Mouse (Mus musculus): Measurements from ENCODE around the gene Wt1.
A peak's percentile ranks its signal among the peaks of the same experiment; 100 is the strongest.

Gene Wt1

DNA sequence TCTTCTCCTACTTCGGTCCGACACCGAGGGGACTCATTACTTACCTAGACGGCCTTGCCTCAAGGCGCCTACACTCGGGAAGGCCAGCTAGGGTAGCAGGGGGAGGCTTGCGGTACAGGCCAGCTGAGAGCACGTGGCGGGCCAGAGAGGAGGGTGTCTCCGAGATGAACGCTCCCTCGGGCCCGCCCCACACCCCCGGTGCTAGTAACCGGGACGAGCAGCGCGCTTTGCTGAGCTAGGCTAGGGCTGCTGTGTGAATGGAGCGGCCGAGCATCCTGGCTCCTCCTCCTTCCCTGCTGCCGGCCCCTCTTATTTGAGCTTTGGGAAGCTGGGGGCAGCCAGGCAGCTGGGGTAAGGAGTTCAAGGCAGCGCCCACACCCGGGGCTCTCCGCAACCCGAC is at the start of gene Wt1:
TSS of gene Wt1 (plus strand) at position 251 of the 400 bp plus-strand sequence.
- DNase-seq (ENCODE audit: low spot score): peak; percentile 67

DNA sequence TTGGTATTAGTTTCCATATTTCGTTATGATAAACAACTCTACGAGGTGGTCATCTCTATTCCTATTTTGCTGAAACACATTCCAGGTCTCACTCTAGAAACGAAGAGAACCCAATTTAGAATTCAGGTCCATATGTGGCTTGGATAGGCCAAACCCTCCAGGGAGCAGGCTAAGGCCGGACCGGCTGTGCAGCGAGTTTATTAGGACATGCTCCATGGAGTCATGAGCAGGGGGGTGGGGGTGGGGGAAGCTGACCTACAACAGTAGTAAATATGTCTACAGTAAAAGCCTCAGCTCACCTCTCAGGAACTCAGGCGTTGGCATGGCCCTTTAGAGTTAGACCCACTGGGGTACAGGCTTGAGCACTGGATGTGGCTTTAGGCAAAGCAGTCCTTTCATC is 49.2 kb upstream of the Wt1 start:
- no peak for DNase-seq (ENCODE audit: low spot score)

DNA sequence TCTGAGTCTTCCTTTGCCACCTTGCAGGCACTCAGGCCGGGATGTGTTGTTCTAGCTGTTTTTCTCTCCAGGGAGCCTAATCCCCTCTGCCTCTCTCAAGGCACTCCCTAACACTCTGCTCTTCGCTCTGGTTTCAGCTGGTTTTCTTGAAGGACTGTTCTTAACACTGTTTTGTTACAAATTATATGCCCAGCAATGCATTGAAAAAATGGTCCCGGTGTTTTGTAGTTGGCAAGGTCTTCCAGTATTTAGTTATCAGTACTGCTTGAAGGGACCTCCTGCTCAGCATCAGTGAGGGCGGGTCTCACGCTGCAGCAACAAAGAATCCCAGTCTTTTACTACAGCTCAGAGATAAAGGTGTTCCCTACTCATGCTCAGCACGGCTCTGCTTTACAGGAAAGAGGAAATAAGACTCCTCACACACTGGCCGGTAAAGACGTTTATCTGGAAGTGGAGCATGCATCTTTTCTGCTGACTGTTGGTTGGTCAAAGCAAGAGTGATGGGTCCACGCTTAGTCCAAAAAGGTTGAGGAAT is 44.0 kb upstream of the Wt1 start:
- DNase-seq (ENCODE audit: low spot score): no peak

DNA sequence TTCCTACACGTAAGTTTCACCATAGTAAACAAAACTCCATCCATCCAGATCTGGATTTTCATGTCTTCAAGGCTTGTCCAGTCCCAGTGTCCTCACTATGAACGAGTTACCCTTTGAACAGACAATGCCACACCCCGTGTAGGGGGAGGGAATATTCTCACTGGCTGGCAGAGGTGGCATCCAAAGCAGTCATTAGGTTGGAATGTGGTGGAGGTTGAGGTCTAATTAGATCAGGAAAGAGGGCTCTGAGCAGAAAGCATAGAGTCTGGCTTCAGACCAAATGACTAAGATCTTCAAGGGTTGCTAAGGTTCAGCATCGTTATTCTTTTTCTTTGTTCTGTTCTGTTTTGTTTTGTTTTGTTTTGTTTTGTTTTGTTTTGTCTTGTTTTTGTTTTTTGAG is 42.3 kb upstream of the Wt1 start:
- no peak for DNase-seq (ENCODE audit: low spot score)

DNA sequence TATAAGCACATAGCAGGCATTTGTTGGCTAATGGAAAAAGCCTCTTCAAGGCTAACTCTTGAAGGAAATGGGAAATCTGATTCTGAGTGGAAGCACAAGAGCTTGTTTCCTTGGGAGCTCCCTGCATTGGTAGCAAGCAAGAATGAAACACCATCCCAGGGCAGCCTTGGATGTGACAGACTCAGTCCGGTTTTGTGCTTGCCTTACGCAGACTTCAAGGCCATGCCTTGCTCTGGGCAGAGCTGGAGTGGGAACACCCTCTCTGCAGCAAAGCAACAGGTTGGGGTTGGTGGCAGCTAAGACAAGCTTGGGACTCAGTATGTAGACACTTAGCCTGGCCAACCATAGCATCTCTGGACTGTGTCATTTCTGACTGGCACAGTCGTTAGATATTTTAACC is 40.2 kb upstream of the Wt1 start:
- no peak for DNase-seq (ENCODE audit: low spot score)

DNA sequence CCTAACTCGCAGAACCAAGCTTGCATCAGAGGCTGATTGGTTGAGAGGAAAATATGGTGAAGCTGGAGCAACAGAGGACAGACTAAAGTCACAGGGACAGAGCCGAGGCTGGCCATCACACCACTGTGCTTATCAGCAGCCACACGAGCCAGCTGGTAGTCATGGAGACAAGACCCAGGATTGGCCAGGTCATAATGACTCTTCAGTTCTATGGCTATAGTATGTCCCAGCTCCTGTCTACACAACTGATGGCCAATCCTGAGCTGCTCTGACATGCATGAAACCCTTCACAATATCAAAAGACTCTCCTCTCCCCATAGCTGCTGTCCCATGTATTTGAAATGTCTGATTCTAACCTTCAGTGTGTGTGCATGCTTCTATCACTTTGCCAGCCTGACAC is 38.3 kb upstream of the Wt1 start:
- DNase-seq (ENCODE audit: low spot score): no peak

DNA sequence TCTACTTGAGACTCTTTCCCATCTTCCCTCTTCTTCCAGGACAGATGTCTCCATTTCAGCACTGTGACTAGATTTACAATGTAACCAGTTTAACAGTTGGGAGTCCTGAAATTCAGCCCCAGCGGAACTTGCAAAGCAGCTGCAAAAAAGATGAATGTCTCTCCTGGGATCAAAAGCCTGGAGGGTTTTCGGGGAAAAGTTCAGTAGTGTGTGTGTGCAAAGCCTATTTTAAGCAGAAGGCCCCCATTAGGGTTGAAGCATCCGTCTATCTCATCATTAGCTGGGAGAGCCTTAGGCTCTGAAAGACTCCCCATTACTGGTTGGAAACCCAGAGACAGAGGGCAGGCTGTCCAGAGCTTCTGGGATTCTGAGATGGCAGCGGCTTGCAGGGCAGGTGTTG is 37.2 kb upstream of the Wt1 start:
- peak; percentile 13 for DNase-seq (ENCODE audit: low spot score)

DNA sequence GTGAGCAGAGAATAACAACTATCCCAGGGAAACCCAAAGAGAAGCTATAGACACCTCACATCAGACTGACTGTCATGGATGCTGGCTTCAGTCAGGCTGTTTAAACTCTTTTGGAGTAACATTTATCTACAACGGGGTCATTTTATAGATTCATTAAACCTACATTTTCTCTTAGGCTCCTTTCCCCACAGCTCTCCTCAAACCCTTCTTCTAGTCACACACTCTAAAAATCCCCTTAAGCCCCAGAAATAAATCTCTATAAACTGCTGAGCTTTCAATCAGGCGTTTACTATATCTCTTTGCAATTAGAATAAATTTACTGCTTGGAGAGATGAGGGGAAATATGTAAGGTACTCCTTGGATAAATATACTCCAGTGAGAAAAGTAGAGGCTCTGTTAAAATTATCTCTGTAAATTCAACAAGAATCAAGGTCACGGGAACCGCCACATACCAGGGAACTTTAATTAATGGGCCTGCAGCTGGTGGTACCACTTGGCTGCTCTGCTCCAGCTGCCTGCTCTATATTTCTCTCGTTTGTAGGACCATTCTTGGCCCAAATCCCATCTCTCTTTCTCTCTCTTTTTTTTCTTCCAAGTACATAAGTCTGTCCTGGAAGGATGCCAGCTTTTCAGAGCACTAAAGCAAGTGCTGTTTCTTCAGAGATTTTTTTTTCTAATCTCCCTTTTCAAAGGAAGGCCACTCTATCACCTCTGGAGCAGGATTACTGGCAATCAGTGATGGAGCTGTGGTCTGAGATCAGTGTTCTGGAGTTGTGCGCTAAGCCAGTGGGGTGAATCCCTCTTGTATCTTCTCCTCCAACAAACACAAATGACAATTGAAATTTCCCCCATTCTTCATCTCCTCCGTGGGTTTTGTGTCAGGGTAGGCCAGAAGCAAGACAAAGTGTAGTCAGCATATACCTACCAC is 36.5 kb upstream of the Wt1 start:
- DNase-seq (ENCODE audit: low spot score): no peak

DNA sequence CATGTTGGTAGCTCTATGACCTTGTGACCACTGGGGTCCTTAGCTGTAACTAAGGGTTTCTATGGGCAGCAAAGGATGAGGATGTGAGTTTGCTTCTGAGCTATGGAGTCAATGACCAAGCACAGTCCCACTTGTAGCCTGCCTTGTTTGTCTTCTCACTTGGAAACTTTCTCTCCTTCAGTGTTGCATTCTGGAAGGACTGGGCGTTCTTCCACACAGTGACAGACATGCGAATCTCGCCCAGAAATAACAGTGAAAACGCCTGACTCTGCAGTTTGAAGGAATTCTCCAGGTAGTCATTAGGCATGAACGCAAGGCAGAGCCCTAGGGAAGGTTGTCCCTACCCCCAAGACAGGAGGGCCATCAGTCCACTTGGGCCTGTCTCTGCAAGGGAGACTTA is 35.3 kb upstream of the Wt1 start:
- DNase-seq (ENCODE audit: low spot score): no peak

DNA sequence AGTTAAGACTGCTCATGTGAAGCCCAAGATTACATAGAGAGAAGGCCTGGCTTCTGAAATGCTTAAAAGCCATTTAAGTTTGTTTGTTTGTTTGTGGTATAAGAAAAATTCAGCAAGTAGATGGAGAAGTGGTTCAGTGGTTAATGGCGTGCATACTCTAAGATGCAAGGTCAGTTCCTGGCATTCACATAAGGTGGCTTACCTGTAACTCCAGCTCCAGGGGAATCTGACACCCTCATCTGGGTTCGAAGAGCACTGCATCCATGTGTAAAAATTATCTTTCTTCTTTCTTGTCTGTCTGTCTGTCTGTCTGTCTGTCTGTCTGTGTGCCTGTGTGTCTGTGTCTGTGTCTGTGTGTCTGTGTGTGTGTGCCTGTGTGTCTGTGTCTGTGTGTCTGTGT is 34.6 kb upstream of the Wt1 start, which contains the start of gene Gm11060:
TSS of gene Gm11060 (plus strand) at position 301 of the 400 bp plus-strand sequence.
- no peak for DNase-seq (ENCODE audit: low spot score)

DNA sequence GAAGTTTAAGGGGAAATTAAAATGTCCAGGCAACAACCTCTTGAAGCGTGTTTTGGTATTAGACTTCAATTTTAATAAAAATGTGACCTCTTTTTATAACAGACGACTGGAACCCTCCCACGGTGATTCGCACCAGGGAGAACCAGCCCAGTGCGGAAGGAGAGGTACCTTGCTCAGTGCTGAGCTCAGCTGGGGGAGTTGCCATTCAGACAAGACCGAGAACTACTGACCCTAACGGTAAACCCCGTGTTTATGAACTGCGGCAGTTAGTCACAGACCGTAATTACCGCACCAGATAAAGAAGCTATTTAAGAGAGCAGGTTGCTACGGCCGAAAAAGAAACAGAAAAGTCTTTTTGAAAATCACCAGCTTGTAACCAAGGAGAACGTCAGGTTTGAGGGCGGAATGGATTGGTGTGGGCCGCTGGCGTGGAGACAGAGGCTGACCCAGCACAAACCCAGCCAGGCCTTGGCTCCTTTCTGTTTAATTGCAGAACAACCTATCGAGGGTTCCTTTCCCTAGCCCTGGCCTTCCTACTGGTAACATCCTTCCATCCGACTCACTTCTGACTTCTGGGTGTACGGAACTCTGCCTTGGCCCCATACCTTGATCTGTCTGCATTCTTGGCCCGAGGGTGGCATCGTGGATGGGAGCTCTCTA is 28.9 kb upstream of the Wt1 start:
- DNase-seq (ENCODE audit: low spot score): no peak

DNA sequence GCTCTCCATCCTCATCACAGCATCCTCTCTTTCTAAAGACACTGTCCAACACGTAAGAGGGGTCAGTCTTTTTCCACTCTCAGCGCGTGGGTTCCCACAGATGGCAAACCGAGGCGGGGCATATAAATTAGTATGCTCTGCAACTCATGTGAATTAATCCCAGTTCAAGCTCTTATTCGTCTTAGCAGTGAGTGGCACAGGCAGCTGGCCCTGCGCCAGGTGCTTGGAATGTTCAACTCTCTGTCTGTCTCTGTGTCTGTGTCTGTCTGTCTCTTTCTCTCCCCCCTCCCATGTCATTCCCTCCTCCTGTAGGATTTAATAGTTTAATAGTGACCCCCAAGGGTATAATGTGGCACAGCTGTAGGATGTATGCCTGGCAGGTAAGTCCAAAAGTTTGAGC is 26.9 kb upstream of the Wt1 start:
- DNase-seq (ENCODE audit: low spot score): no peak

DNA sequence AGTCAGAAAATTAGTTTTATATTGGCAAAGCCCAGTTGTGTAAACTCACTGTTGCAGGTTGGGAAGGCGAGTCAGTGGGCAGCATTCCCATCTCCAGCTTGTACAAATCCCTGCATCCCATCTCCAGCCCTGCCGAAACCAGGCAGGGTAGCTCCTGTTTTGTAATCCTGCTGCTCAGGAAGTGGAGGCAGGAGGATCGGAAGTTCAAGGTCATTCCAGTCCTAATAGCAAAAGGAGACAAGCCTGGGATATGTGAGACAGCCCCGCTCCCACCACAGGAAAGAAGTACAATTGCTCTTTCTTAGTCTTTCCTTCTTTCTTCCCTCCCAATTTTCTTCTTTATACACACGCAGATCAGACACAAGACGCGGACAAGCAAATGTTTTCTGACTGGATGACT is 25.8 kb upstream of the Wt1 start:
- no peak for DNase-seq (ENCODE audit: low spot score)

DNA sequence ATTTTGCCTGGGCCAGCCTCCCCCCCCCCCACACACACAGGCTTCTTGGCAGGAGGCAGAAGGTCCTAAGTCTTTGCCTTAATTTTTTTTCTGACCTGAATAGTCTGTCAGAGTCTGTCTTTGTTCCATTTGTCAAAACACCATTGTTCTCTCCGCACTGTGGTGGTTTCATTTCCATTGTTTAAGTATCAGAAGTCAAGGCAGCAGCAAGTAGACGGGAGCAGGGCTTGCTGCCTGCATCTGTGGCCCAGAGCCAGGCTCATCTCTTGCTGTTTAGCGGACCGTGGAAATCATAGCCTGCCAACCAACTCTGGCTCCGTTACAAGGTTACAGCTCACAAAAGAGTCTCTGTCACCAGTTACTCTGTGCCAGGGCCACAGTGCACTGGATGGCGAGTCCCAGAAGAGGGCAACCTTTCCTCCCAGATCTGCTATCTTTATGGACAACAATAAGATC is 17.6 kb upstream of the Wt1 start:
- DNase-seq (ENCODE audit: low spot score): peak; percentile 70

DNA sequence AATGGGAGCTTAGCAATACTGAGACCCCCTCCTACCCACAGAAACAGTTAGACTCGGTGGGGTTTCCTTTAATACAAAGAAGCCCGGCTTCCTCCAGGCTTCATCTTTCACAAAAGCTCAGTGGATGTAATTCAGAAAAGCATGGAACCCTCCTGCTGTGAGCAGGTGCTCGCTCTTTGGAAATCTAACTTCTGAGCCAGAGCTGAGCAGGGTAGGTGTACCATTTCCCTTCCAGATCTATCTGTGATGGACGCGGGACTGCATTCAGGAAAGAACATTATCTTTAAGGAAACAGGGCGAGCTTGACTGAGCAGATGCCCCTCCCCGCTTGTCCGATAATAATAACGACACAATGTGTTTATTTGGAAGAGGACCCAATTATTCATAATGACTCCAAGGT is 12.3 kb upstream of the Wt1 start:
- DNase-seq (ENCODE audit: low spot score): no peak

DNA sequence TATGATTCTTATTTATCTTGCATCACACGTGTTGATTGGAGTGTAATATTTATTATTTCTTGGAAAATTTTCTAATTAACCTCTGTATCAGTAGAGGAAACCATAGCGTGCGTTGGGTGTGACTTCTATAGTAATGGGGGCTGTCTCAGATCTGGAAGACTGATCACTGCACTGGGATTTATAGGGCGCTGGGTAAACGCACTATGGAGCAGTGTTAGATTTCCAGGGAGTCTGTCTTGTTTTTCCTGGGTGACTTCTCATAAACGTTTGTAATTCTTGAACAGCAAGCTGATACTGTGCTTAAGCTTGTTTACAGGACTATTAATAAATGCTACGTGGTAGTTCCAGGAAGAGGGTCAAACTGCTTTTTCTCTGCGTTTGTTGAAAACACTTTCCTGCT is 8.7 kb upstream of the Wt1 start:
- DNase-seq (ENCODE audit: low spot score): no peak

DNA sequence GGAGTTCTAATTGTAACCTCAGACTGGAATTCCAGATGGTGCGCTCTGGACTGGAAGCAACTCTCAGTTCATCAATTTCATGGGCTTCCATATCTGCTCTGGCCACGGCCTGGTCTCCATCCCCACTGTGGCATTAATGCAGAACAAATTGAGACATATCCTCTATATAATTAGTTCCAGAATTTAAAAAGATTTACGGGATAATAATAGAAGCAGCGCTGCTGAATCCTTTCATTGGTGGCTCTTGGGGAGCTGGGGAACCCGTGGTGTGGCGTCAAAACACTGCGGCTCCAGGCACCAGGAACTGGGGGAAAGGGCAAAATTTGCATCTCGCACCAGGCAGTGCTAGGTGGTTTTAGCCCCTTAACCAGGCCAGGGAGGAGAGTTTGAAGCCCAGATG is 4.1 kb upstream of the Wt1 start:
- DNase-seq (ENCODE audit: low spot score): peak; percentile 65

DNA sequence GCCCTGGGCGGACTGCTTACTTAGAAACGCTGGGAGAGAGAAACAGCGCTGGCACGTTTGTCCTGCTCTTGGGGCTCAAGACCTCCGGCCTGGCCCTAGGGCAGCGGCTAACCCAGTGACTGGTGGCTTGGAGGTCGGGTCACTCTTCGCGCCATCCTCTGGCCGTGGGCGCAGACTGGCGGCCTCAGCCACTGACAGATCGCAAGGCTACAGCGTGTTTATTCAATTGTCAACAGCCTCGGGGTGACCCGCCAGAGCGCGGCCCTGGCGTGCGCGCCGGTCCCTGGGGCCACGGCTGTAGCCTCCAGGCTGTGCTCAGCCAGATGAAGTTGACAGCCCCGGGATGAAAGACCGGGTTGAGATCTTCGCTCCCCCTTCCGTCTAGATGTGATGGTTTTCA is 3.4 kb upstream of the Wt1 start:
- peak; percentile 74 for DNase-seq (ENCODE audit: low spot score)

DNA sequence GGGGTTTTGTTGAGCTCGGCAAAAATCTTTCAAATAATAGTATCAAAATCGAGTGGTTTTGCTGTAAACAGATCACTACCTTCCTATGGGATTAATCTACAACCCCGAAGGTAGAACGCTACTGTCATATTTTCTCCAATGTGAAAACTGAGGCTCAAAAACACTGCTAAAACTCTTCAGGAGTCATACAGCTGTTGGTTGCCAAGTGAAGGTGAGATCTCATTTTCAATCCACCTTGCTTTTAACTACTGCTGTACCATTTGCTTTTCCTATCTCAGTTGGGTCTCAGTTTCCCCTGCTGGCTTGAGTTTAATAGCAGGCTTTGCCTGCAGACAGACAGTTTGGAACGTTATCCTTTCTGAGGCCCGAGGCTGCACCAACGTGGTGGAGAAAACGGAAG is 2.9 kb upstream of the Wt1 start:
- no peak for DNase-seq (ENCODE audit: low spot score)

DNA sequence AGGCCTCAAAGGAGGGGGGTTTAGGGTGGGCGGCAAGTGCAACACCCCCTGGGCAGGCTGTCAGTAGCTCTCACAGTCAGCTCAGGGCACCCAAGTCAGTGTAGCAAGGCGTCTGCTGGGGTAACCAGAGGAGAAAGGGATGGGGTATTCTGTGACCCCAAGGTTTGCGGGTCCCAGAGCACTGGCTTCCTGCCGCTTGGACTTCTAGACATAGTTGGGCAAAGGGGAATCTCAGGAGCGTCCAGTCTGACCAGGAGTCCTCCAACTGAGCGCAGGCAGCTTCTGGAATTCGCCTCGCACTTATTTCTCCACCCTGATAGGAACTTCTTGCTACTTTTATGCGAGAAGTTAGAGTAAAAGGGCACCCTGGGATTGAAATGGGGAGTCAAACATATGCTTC is 2.4 kb upstream of the Wt1 start:
- no peak for DNase-seq (ENCODE audit: low spot score)

DNA sequence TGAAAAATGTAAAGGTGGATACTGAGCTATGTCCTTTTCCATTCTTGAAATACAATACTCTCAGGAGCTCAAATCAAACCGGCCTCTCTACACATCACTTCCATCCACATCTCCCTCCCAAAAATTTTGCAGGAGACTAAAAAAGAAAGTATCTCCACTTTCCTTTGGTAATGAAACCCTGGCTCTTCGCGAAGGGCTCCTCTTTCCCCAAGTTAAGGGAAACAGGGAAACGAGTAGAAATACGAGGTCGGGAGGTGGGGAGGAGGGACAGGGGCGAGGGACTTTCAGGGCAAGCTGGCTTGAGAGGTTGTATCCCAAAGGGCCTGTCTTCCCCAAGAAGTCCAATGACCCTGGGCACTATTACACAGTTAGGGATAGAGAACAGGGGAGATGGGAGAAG is 1.9 kb upstream of the Wt1 start:
- DNase-seq (ENCODE audit: low spot score): no peak

DNA sequence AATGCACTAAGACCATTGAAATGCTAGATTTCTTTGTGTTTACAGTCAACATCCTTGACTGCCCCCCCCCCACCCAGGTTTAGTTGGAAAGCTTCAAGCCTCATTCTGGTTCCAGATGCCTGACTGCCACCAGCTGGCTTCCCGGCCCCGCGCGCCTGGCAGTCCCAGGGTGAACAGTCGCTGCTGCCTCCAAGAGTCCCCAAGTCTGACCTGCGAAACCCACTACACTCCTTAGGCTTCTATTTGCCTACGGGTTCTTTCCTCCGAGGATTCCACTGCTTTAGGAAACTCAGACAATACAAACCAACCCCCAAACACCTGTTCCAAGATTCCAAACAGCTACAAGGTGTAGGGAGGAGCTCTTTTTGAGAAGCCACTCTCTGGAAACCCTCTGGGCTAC is 1.1 kb upstream of the Wt1 start:
- DNase-seq (ENCODE audit: low spot score): no peak

DNA sequence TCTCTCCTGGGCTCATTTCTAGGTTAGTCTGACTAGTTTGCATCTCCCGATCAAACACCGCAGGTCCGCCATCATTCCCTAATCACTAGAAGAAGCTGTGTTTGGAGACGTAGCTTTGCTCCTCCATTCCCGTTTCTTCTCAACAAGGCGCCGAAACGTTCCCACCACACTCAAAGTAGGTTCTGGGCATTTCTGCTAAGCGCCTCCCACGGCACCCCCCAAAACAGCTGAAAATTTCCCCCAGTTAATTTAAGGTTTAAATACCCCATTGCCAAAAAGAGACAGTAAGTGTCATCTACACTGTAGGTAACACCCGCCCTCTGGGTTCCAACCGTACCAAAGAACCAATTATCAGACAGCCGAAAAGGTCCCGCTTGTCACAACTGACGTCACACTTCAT is 688 bp upstream of the Wt1 start:
- no peak for DNase-seq (ENCODE audit: low spot score)

All from embryo, embryonic 10 days (tissue).